Mouse (Mus musculus): ENCODE data around the gene Arpp21. TPM values are rescaled to one million over a fixed set of nuclear protein-coding genes. Genes with fewer than 3 reads are reported as not detected.

Gene Arpp21
- polyA plus RNA-seq (2014; fragmentation: Nextera tagmentation; extraction: Ambion mirVana), result 1.0 and 2.0 TPM in 2 replicates

DNA sequence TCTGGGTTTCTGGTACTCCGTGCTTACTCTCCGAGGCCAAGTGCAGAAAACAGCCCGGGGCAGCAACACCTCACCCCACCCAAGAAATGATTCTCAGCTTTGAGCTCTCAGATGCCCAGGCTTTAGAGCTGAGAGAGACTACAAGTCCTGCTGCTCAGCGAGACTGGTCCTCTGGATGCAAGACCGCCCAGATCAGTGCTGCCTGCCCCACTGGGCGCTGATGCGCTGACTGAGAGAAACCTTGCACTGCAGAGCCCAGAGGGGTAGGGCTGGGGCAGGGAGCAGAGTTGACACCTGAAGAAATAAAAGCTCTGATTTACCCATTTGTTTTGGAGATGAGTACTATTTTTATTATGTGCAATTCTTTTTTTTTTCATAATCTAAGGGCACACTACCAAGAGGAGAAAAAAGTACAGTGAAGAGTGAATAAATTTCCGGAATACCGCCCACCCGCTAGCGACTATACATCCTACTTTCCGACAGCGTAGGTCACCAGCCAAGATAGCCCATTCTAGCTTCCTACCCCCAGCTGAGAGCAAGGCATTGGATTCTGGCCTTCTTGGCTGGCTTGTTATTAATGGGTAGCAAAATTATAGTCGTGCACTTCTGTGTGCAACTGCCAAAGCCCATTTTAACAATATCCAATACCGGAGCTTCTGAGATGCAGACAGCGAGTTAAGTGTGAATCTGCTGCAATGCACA is at the start of gene Arpp21:
TSS of gene Arpp21 (minus strand) at position 243 of the 702 bp plus-strand sequence.
- WGBS, result 20% methylated on average over 16 of the region's 16 CpGs
- ATAC-seq (replicated peaks; ENCODE audit: low FRiP score, low TSS enrichment, low read depth) (no peak), DNase-seq (ENCODE audit: low spot score) (no peak)
- Histone ChIP-seq H3K4me1 (replicated peaks; ENCODE audit: control insufficient read depth, insufficient read depth, low read length) (0 out of 2 replicates have a peak, but pooled peaks cover 3% of the 10 kb centered on the region), H3K9me3 (ENCODE audit: control insufficient read depth, low read length) (no peaks in the 10 kb centered on the region), H3K4me3 (ENCODE audit: low read depth, low read length) (peak within 1 kb of the TSS; percentile 28), H3K36me3 (ENCODE audit: control insufficient read depth, insufficient read depth, low read length) (no peaks in the 10 kb centered on the region), H3K4me2 (ENCODE audit: low read length) (peak within 1 kb of the TSS; percentile 47), H3K9ac (ENCODE audit: low read length) (no peak within 1 kb of the TSS), H3K27ac (ENCODE audit: low read depth) (no peak within 1 kb of the TSS), H3K27me3 (replicated peaks; ENCODE audit: control insufficient read depth, insufficient read depth, low read length) (peaks cover 62% of the 10 kb centered on the region)

DNA sequence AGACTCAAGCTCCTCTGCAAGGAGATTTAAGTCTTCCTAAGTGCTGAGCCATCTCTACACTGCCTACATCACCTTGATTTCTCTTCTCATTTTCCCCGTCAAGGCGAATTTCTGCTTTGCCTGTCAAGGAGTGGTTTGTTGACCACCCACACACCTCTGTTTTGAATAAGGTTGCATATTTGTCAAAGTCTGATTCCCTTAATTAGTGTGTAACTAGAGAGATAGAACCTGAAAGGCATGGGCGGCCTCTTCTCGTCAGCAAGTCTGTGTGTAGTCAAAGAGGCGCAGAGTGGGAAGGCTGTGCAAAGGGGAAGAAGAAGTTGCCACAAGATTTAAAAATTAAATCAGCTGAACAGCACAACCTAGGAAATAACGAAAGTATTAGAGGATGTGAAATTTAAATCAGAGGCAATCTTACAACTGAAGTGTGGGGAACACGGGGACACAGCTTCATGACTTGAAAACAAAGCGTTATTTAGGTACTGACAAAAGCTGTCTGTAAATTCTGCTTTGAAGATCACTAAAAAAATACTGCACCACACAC is 36.8 kb upstream of the Arpp21 start:
- Histone ChIP-seq H3K36me3 (ENCODE audit: control insufficient read depth, insufficient read depth, low read length) (no peaks in the 10 kb centered on the region), H3K27ac (ENCODE audit: low read depth) (no peak overlapping the region), H3K4me1 (replicated peaks; ENCODE audit: control insufficient read depth, insufficient read depth, low read length) (no peaks in the 10 kb centered on the region), H3K9me3 (ENCODE audit: control insufficient read depth, low read length) (no peaks in the 10 kb centered on the region), H3K9ac (ENCODE audit: low read length) (no peak overlapping the region), H3K4me3 (ENCODE audit: low read depth, low read length) (no peak overlapping the region), H3K4me2 (ENCODE audit: low read length) (no peak overlapping the region), H3K27me3 (replicated peaks; ENCODE audit: control insufficient read depth, insufficient read depth, low read length) (no peaks in the 10 kb centered on the region)
- 86% methylated on average over 8 of the region's 8 CpGs for WGBS
- ATAC-seq (replicated peaks; ENCODE audit: low FRiP score, low TSS enrichment, low read depth) (no peak), DNase-seq (ENCODE audit: low spot score) (no peak)

- 70% methylated on average over 4 of the region's 4 CpGs for WGBS
- ATAC-seq (replicated peaks; ENCODE audit: low FRiP score, low TSS enrichment, low read depth), result no peak
- no peaks in the 10 kb centered on the region for H3K27me3 ChIP-seq (replicated peaks; ENCODE audit: control insufficient read depth, insufficient read depth, low read length)
Measured at GRCm38 (mm10) chr9:112264982-112265641, 29.4 kb upstream of the Arpp21 start.

GRCm38 (mm10) chr9:112261986-112262901 is 26.5 kb upstream of the Arpp21 start:
- DNase-seq (ENCODE audit: low spot score), result no peak
- H3K9ac ChIP-seq (ENCODE audit: low read length), result no peak overlapping the region
- no peaks in the 10 kb centered on the region for H3K4me1 ChIP-seq (replicated peaks; ENCODE audit: control insufficient read depth, insufficient read depth, low read length)
- H3K27me3 ChIP-seq (replicated peaks; ENCODE audit: control insufficient read depth, insufficient read depth, low read length), result no peaks in the 10 kb centered on the region
- no peak overlapping the region for H3K4me2 ChIP-seq (ENCODE audit: low read length)
- H3K36me3 ChIP-seq (ENCODE audit: control insufficient read depth, insufficient read depth, low read length), result no peaks in the 10 kb centered on the region
- ATAC-seq (replicated peaks; ENCODE audit: low FRiP score, low TSS enrichment, low read depth), result no peak
- H3K4me3 ChIP-seq (ENCODE audit: low read depth, low read length), result no peak overlapping the region
- H3K27ac ChIP-seq (ENCODE audit: low read depth), result no peak overlapping the region
- WGBS, result 90% methylated on average over 16 of the region's 16 CpGs
- no peaks in the 10 kb centered on the region for H3K9me3 ChIP-seq (ENCODE audit: control insufficient read depth, low read length)

More at GRCm38 (mm10) chr9:112264982-112265641, 29.4 kb upstream of the Arpp21 start:
- Histone ChIP-seq H3K9me3 (ENCODE audit: control insufficient read depth, low read length) (no peaks in the 10 kb centered on the region), H3K4me3 (ENCODE audit: low read depth, low read length) (no peak overlapping the region), H3K36me3 (ENCODE audit: control insufficient read depth, insufficient read depth, low read length) (no peaks in the 10 kb centered on the region), H3K9ac (ENCODE audit: low read length) (no peak overlapping the region), H3K4me1 (replicated peaks; ENCODE audit: control insufficient read depth, insufficient read depth, low read length) (no peaks in the 10 kb centered on the region), H3K27ac (ENCODE audit: low read depth) (no peak overlapping the region), H3K4me2 (ENCODE audit: low read length) (no peak overlapping the region)
- no peak for DNase-seq (ENCODE audit: low spot score)

- Histone ChIP-seq H3K27ac (ENCODE audit: low read depth) (no peak overlapping the region), H3K36me3 (ENCODE audit: control insufficient read depth, insufficient read depth, low read length) (no peaks in the 10 kb centered on the region)
- WGBS, result 76% methylated on average over 2 of the region's 2 CpGs
Measured at GRCm38 (mm10) chr9:112261556-112261955, 25.8 kb upstream of the Arpp21 start.

DNA sequence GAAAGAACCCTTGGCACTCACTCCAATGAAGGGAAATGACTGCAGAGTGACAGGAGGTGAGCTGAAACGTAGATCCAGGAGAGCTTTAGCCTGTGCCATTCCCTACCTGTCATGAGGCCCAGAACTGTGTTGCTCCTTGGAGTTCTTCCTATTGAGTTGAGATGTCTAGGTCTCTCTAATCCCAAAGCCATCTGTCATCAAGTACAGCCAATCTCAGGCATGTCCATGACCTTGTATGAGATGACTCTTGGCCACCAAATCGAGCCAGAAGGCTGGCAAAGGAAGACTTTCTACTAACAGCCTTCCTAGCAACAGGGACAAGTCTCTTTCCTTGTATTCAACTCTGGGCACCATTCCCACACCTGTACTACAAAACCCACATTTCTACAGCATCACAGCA is 25.0 kb upstream of the Arpp21 start:
- Histone ChIP-seq H3K4me3 (ENCODE audit: low read depth, low read length) (no peak overlapping the region), H3K4me1 (replicated peaks; ENCODE audit: control insufficient read depth, insufficient read depth, low read length) (no peaks in the 10 kb centered on the region), H3K27ac (ENCODE audit: low read depth) (no peak overlapping the region), H3K9ac (ENCODE audit: low read length) (no peak overlapping the region), H3K4me2 (ENCODE audit: low read length) (no peak overlapping the region), H3K9me3 (ENCODE audit: control insufficient read depth, low read length) (no peaks in the 10 kb centered on the region), H3K36me3 (ENCODE audit: control insufficient read depth, insufficient read depth, low read length) (no peaks in the 10 kb centered on the region), H3K27me3 (replicated peaks; ENCODE audit: control insufficient read depth, insufficient read depth, low read length) (no peaks in the 10 kb centered on the region)
- WGBS, result 83% methylated on average over 2 of the region's 2 CpGs
- ATAC-seq (replicated peaks; ENCODE audit: low FRiP score, low TSS enrichment, low read depth) (no peak), DNase-seq (ENCODE audit: low spot score) (no peak)

More at GRCm38 (mm10) chr9:112261556-112261955, 25.8 kb upstream of the Arpp21 start:
- no peak overlapping the region for H3K4me3 ChIP-seq (ENCODE audit: low read depth, low read length)
- DNase-seq (ENCODE audit: low spot score), result no peak
- no peak for ATAC-seq (replicated peaks; ENCODE audit: low FRiP score, low TSS enrichment, low read depth)
- H3K9ac ChIP-seq (ENCODE audit: low read length), result no peak overlapping the region
- H3K4me2 ChIP-seq (ENCODE audit: low read length), result no peak overlapping the region
- H3K27me3 ChIP-seq (replicated peaks; ENCODE audit: control insufficient read depth, insufficient read depth, low read length), result no peaks in the 10 kb centered on the region
- no peaks in the 10 kb centered on the region for H3K4me1 ChIP-seq (replicated peaks; ENCODE audit: control insufficient read depth, insufficient read depth, low read length)
- H3K9me3 ChIP-seq (ENCODE audit: control insufficient read depth, low read length), result no peaks in the 10 kb centered on the region

DNA sequence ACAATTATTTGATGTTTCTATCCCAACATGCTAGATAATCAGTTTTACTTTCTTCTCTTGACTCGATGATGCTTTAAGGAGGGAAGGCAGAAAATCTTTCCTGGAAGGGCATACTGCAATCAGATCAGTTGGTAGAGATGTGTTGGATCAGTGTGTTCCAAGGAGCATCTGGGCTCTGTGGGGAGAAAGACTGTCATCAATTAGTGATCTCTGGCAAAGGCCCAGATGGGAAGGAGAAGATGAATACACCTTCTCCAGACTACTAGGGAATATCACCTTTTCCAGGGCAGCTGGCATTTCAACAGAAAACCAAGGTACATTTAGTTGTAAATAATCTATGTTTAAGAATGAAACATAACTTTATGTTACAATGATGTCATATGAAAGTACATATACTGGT is 22.8 kb upstream of the Arpp21 start:
- no peak overlapping the region for H3K4me3 ChIP-seq (ENCODE audit: low read depth, low read length)
- no peak for ATAC-seq (replicated peaks; ENCODE audit: low FRiP score, low TSS enrichment, low read depth)
- 89% methylated on average over 1 of the region's 1 CpGs for WGBS

GRCm38 (mm10) chr9:112255971-112256370 is 20.2 kb upstream of the Arpp21 start:
- Histone ChIP-seq H3K9ac (ENCODE audit: low read length) (no peak overlapping the region), H3K36me3 (ENCODE audit: control insufficient read depth, insufficient read depth, low read length) (no peaks in the 10 kb centered on the region), H3K27ac (ENCODE audit: low read depth) (no peak overlapping the region), H3K27me3 (replicated peaks; ENCODE audit: control insufficient read depth, insufficient read depth, low read length) (no peaks in the 10 kb centered on the region), H3K4me1 (replicated peaks; ENCODE audit: control insufficient read depth, insufficient read depth, low read length) (no peaks in the 10 kb centered on the region), H3K4me2 (ENCODE audit: low read length) (no peak overlapping the region), H3K9me3 (ENCODE audit: control insufficient read depth, low read length) (no peaks in the 10 kb centered on the region), H3K4me3 (ENCODE audit: low read depth, low read length) (no peak overlapping the region)
- DNase-seq (ENCODE audit: low spot score), result no peak
- ATAC-seq (replicated peaks; ENCODE audit: low FRiP score, low TSS enrichment, low read depth), result no peak
- 74% methylated on average over 2 of the region's 2 CpGs for WGBS

More for the DNA sequence above, 22.8 kb upstream of the Arpp21 start:
- Histone ChIP-seq H3K27ac (ENCODE audit: low read depth) (no peak overlapping the region), H3K4me1 (replicated peaks; ENCODE audit: control insufficient read depth, insufficient read depth, low read length) (no peaks in the 10 kb centered on the region), H3K9me3 (ENCODE audit: control insufficient read depth, low read length) (no peaks in the 10 kb centered on the region), H3K9ac (ENCODE audit: low read length) (no peak overlapping the region), H3K27me3 (replicated peaks; ENCODE audit: control insufficient read depth, insufficient read depth, low read length) (no peaks in the 10 kb centered on the region), H3K36me3 (ENCODE audit: control insufficient read depth, insufficient read depth, low read length) (no peaks in the 10 kb centered on the region), H3K4me2 (ENCODE audit: low read length) (no peak overlapping the region)
- no peak for DNase-seq (ENCODE audit: low spot score)
